Mouse (Mus musculus) urinary bladder, postnatal 25 days (tissue): ENCODE measurements around the gene Oas1a.
"Not testable (repeated sequence)": the region's sequence is repeated elsewhere in the genome, so short reads cannot be mapped to it uniquely, and the experiment has no call there.

Experiments used
- DNase-seq: peaks from one replicate; pipeline ENCODE4 v3.0.0; 2022; ENCODE audit warnings: low spot score

Gene Oas1a

GRCm38 (mm10) chr5:120906791-120907733 lies at the start of gene Oas1a:
Oas1a (minus strand) TSS chr5:120907521.
- not testable (repeated sequence) for DNase-seq

GRCm38 (mm10) chr5:120953974-120954373 lies 46.7 kb upstream of the Oas1a start:
- no peak for DNase-seq

- no peak for DNase-seq
Measured at GRCm38 (mm10) chr5:120952242-120952770, 45.0 kb upstream of the Oas1a start.

- no peak for DNase-seq
Measured at GRCm38 (mm10) chr5:120942076-120942475, 34.8 kb upstream of the Oas1a start.

GRCm38 (mm10) chr5:120938586-120938985 lies 31.3 kb upstream of the Oas1a start:
- DNase-seq: no peak

GRCm38 (mm10) chr5:120937841-120938240 lies 30.5 kb upstream of the Oas1a start:
- no peak for DNase-seq

- DNase-seq: no peak
Measured at GRCm38 (mm10) chr5:120933966-120934365, 26.6 kb upstream of the Oas1a start.

GRCm38 (mm10) chr5:120927036-120927435 lies 19.7 kb upstream of the Oas1a start:
- DNase-seq: no peak

- not testable (repeated sequence) for DNase-seq
Measured at GRCm38 (mm10) chr5:120926311-120926710, 19.0 kb upstream of the Oas1a start.

- DNase-seq: not testable (repeated sequence)
Measured at GRCm38 (mm10) chr5:120924520-120924919, 17.2 kb upstream of the Oas1a start.

- DNase-seq: no peak
Measured at GRCm38 (mm10) chr5:120923969-120924368, 16.6 kb upstream of the Oas1a start.

- no peak for DNase-seq
Measured at GRCm38 (mm10) chr5:120920296-120920695, 13.0 kb upstream of the Oas1a start.

- DNase-seq: not testable (repeated sequence)
Measured at GRCm38 (mm10) chr5:120919156-120919935, 12.0 kb upstream of the Oas1a start.

- not testable (repeated sequence) for DNase-seq
Measured at GRCm38 (mm10) chr5:120914204-120914603, 6.9 kb upstream of the Oas1a start, which contains the start of gene Oas1d. Oas1d (plus strand) TSS chr5:120914536.

- no peak for DNase-seq
Measured at GRCm38 (mm10) chr5:120908196-120908920, 1.0 kb upstream of the Oas1a start.

- DNase-seq: no peak
Measured at GRCm38 (mm10) chr5:120902056-120902455, 5.3 kb downstream of the Oas1a start.

GRCm38 (mm10) chr5:120900666-120901065 lies 6.7 kb downstream of the Oas1a start:
- DNase-seq: no peak

GRCm38 (mm10) chr5:120898726-120899125 lies 8.6 kb downstream of the Oas1a start:
- DNase-seq: no peak

- no peak for DNase-seq
Measured at GRCm38 (mm10) chr5:120898307-120898706, 9.0 kb downstream of the Oas1a start.

- DNase-seq: no peak
Measured at GRCm38 (mm10) chr5:120895231-120895900, 12.0 kb downstream of the Oas1a start.

GRCm38 (mm10) chr5:120894692-120895091 lies 12.6 kb downstream of the Oas1a start:
- not testable (repeated sequence) for DNase-seq
